Mouse (Mus musculus) granulocyte monocyte progenitor cell, adult 5-6 weeks (primary cell): ENCODE measurements at regions not wholly inside any gene's neighbourhood (a gene's known extent, or its start where the extent isn't known, plus 50 kb on each side); places are given as distances from the start of the nearest gene placed in this dataset.

ENCODE experiments used
- ATAC-seq: replicated peaks from 2 replicates; pipeline ENCODE4 v1.8.0; 2016; ENCODE audit warnings: mild to moderate bottlenecking, moderate TSS enrichment, inconsistent platforms; ENCODE audit not compliant: poor library complexity, severe bottlenecking

- ATAC-seq, result no peak
These were observed 130.4 kb upstream of the Cxadr start for GRCm38 (mm10) chr16:78170627-78171605.

- no peak for ATAC-seq
These were observed 144.4 kb upstream of the Cxadr start for GRCm38 (mm10) chr16:78156876-78157232.

- ATAC-seq, result no peak
These were observed 145.0 kb upstream of the Cxadr start for GRCm38 (mm10) chr16:78156138-78156875.

GRCm38 (mm10) chr16:78153899-78154605, 147.2 kb upstream of the Cxadr start:
- ATAC-seq, result no peak

GRCm38 (mm10) chr16:78144146-78144545, 157.1 kb upstream of the Cxadr start:
- ATAC-seq, result no peak

GRCm38 (mm10) chr16:78135501-78135900, 165.8 kb upstream of the Cxadr start:
- ATAC-seq, result no peak

GRCm38 (mm10) chr16:78134531-78134930, 166.8 kb upstream of the Cxadr start:
- no peak for ATAC-seq

- ATAC-seq, result no peak
These were observed 179.6 kb upstream of the Cxadr start for GRCm38 (mm10) chr16:78121668-78122067.

GRCm38 (mm10) chr16:78120346-78120899, 180.9 kb upstream of the Cxadr start:
- ATAC-seq, result no peak

GRCm38 (mm10) chr16:78104246-78104645, 197.0 kb upstream of the Cxadr start:
- ATAC-seq, result no peak

GRCm38 (mm10) chr16:78101415-78102326, 199.6 kb upstream of the Cxadr start:
- ATAC-seq, result no peak

- ATAC-seq, result no peak
These were observed 201.4 kb upstream of the Cxadr start for GRCm38 (mm10) chr16:78099842-78100241.

- ATAC-seq, result no peak
These were observed 202.2 kb upstream of the Cxadr start for GRCm38 (mm10) chr16:78099114-78099513.

- no peak for ATAC-seq
These were observed 202.7 kb upstream of the Cxadr start for GRCm38 (mm10) chr16:78098555-78098954.

GRCm38 (mm10) chr16:78096571-78096970, 204.7 kb upstream of the Cxadr start:
- ATAC-seq, result no peak

- ATAC-seq, result no peak
These were observed 211.1 kb upstream of the Cxadr start for GRCm38 (mm10) chr16:78090155-78090554.

GRCm38 (mm10) chr16:78067532-78068118, 233.7 kb upstream of the Cxadr start:
- no peak for ATAC-seq

GRCm38 (mm10) chr16:78060516-78060915, 240.8 kb upstream of the Cxadr start:
- ATAC-seq, result no peak

- no peak for ATAC-seq
These were observed 243.7 kb upstream of the Cxadr start for GRCm38 (mm10) chr16:78057549-78057948.
